9 mouse cellular contexts compared by ENCODE assay signal in the genomic region with DNA sequence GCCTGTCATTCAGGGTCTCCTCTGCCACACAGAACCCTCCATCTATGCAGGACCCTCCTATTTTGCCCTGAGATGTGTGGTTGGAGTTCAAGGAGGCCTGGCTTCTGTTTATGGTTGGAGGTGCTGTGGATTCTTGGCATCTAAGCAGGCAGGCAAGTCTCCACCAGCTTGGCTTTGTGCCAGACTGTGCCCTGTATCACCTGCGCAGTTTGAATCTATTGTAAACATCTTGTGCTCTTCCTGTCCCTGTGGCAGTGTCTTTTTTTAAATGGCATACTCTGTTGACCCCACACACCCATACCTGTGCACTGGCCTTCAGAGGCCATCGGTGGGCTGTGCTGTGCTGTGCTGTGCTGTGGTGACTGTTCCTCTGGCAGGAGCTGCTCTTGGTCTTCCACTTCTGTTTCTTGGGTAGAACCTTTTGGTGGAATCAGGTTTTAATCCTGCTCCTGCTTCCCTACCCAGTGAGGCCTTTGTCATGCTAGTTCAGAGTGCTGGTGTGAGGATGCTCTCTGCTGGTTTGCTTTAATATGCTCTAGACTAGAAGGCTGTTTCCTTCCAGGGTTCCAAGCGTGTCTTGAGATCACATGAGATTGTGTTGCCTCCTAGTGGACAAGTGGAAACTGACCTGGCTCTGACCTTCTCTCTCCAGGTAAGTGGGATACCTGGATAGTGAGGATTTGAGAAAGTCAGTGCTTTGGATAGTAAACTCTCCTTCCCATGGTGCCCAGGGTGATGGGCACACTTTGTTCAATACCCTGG. TPM values are rescaled to one million over a fixed set of nuclear protein-coding genes. Genes with fewer than 3 reads are reported as not detected.
DNase-seq lines count a peak whose midpoint lies in the region; ATAC-seq lines count a peak whose summit lies in the region.
"Had no signal": no experiment of that assay in that cellular context is flagged by ENCODE, and none has a peak within 500 bp of the region (broad histone marks: within the 10 kb centered on the region; RNA-seq: fewer than 3 reads in every experiment).

No protein-coding gene starts in this region.

- H3K36me3 ChIP-seq in kidney, embryonic 14.5 days (ENCODE audit: control insufficient read depth, insufficient read depth, low read length), result peaks cover 24% of the 10 kb centered on the region

- no peak for ATAC-seq in kidney, embryonic 14.5 days (ENCODE audit: low FRiP score, low TSS enrichment)
- no peak for ATAC-seq in frontal cortex, adult (ENCODE audit: low TSS enrichment)

- H3K9me3 ChIP-seq in kidney, embryonic 14.5 days (ENCODE audit: control insufficient read depth, low read length), result no peaks in the 10 kb centered on the region

- no peak overlapping the region for H3K9ac ChIP-seq in kidney, embryonic 14.5 days (ENCODE audit: low read depth, low read length)

- WGBS in kidney, embryonic 14.5 days, result 80% methylated on average over 3 of the region's 3 CpGs

- peak; percentile 67 for DNase-seq in kidney, adult 18-20 months
- peak; percentile 45 to 51 for DNase-seq in CD8-positive naive resting alpha-beta T cell, adult 2 months (ENCODE audit: low read depth in 2 of 2, low spot score in 2 of 2)
- DNase-seq in brain, adult 2 months (ENCODE audit: low read depth, low spot score), result peak; percentile 88
- peak; percentile 79 for DNase-seq in kidney, adult 9 months
- peak; percentile 38 to 60 for DNase-seq in spleen, postnatal 10 days (ENCODE audit: low spot score in 2 of 2)
- DNase-seq in ovary, postnatal 36 days (ENCODE audit: low spot score), result no peak

- no peak overlapping the region for H3K27ac ChIP-seq in kidney, embryonic 14.5 days (ENCODE audit: low read depth, low read length)

- no peaks in the 10 kb centered on the region for H3K27me3 ChIP-seq in kidney, embryonic 14.5 days (ENCODE audit: control insufficient read depth, insufficient read depth, low read length)

- no peaks in the 10 kb centered on the region for H3K4me1 ChIP-seq in kidney, embryonic 14.5 days (ENCODE audit: control insufficient read depth, insufficient read depth, low read length)

- no peak overlapping the region for H3K4me2 ChIP-seq in kidney, embryonic 14.5 days (replicated peaks; ENCODE audit: low read depth, low read length)

- no peak overlapping the region for H3K4me3 ChIP-seq in kidney, embryonic 14.5 days (ENCODE audit: low read length)
- H3K4me3 ChIP-seq: myocyte had no signal

RNA-seq across cellular contexts. Expression of a gene that starts 29.2 kb away (rescaled TPM):
- not detected in 2 replicates for polyA plus RNA-seq in kidney, embryonic 14.5 days (2014; fragmentation: Nextera tagmentation; extraction: Ambion mirVana)

RNA-seq across cellular contexts. Expression of a gene that starts 30.8 kb away (rescaled TPM):
- polyA plus RNA-seq in kidney, embryonic 14.5 days (2014; fragmentation: Nextera tagmentation; extraction: Ambion mirVana), result 12.6 and 14.6 TPM in 2 replicates

RNA-seq across cellular contexts. Expression of a gene that starts 44.6 kb away (rescaled TPM):
- polyA plus RNA-seq in kidney, embryonic 14.5 days (2014; fragmentation: Nextera tagmentation; extraction: Ambion mirVana), result 38.2 and 75.6 TPM in 2 replicates

RNA-seq across cellular contexts. Expression of a gene that starts 53.0 kb away (rescaled TPM):
- 23.0 and 26.2 TPM in 2 replicates for polyA plus RNA-seq in kidney, embryonic 14.5 days (2014; fragmentation: Nextera tagmentation; extraction: Ambion mirVana)
